Mouse (Mus musculus) CH12.LX (cell line): ENCODE results near the gene Gatb.

Experiments used
- BHLHE40 ChIP-seq: IDR thresholded peaks from 2 replicates; pipeline ENCODE4 v1.6.1; 2011; ENCODE audit warnings: mild to moderate bottlenecking, low read depth, low read length, improper control_type of control experiment
- CTCF ChIP-seq, 2 experiments: IDR thresholded peaks in 1 of 2; conservative IDR thresholded peaks in 1 of 2; 2 replicates each; pipeline ENCODE4 v1.5.1; 2011 to 2012; ENCODE audit warnings: low read depth in 2 of 2, low read length in 2 of 2, improper control_type of control experiment in 1 of 2, inconsistent platforms in 1 of 2, mild to moderate bottlenecking in 1 of 2, moderate library complexity in 1 of 2
- EP300 ChIP-seq: IDR thresholded peaks from 2 replicates; pipeline ENCODE4 v1.6.1; 2011; ENCODE audit warnings: low read length, improper control_type of control experiment
- MXI1 ChIP-seq: IDR thresholded peaks from 2 replicates; pipeline ENCODE4 v1.6.1; 2011; ENCODE audit warnings: mild to moderate bottlenecking, low read depth, low read length, improper control_type of control experiment
- POLR2A ChIP-seq: IDR thresholded peaks from 2 replicates; pipeline ENCODE4 v1.6.1; 2011; ENCODE audit warnings: low read depth, mild to moderate bottlenecking, improper control_type of control experiment, low read length
- RAD21 ChIP-seq: IDR thresholded peaks from 2 replicates; pipeline ENCODE4 v1.6.1; 2011; ENCODE audit warnings: low read depth, mild to moderate bottlenecking, low read length, improper control_type of control experiment, moderate library complexity
- USF1 ChIP-seq: IDR thresholded peaks from 2 replicates; pipeline ENCODE4 v1.6.1; 2014; ENCODE audit warnings: low read depth, mild to moderate bottlenecking, inconsistent platforms, low read length, improper control_type of control experiment
- ZKSCAN1 ChIP-seq: IDR thresholded peaks from 2 replicates; pipeline ENCODE4 v1.6.1; 2012; ENCODE audit warnings: low read depth, inconsistent platforms, low read length, improper control_type of control experiment, borderline replicate concordance

- TF ChIP-seq CTCF (conservative IDR thresholded peaks at IDR 0.05 in 1 of 2, IDR thresholded peaks at IDR 0.05 in 1 of 2; ENCODE audit: low read depth in 2 of 2, low read length in 2 of 2) (no peak), USF1 (no peak), EP300 (no peak), BHLHE40 (no peak), POLR2A (no peak), ZKSCAN1 (no peak), MXI1 (no peak), RAD21 (no peak)
Measured at GRCm38 (mm10) chr3:85530601-85531161, 43.2 kb upstream of the Gatb start.
